Mouse (Mus musculus) layer of hippocampus, adult 9-10 months (tissue): ENCODE measurements around the gene Tef.

ENCODE experiments used
- DNase-seq: peaks from one replicate; pipeline ENCODE4 v3.0.0; 2022; ENCODE audit warnings: low spot score

Gene Tef

GRCm38 (mm10) chr15:81802001-81802890, at the start of gene Tef:
Tef (plus strand) TSS chr15:81802421.
- peak; percentile 95 for DNase-seq

DNA sequence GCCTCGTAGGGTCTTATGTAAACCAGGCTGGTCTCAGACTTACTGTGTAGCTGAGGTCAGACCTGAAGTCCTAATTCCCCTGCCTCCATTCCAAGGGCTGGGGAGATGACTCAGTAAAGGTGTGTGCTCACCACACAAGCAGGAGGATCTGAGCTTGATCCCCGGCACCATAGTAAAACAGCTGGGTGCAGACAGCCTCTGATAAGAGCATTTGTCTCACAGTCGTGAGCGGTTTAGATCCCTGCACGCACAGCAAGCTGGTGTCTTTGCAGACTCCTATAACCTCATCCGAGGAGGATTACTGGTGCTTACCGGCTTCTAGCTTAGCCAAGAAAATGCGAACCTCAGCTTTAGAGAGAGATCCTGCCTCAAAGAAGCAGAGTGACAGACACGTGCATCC, 48.6 kb upstream of the Tef start:
- no peak for DNase-seq

- no peak for DNase-seq
Observed at GRCm38 (mm10) chr15:81758701-81759100, 43.5 kb upstream of the Tef start.

DNA sequence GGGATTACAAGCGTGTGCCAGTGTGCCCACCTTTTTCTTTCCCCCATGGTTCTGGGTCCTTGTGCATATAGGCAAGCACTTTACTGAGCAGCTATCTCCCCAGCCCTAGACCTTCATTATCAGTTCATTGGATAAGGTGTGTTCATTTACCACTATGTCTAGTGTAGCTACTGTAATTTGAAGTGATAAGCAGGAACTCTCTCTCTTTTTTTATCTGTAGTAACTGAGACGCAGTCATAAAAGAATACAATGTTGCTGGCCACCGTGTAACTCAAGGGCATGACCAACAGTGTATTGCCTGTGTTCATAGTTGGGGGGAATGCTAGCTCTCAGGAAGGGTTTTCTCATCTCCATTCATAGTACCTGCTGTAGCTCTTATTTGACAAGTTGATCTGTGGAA, 42.7 kb upstream of the Tef start:
- DNase-seq: no peak

DNA sequence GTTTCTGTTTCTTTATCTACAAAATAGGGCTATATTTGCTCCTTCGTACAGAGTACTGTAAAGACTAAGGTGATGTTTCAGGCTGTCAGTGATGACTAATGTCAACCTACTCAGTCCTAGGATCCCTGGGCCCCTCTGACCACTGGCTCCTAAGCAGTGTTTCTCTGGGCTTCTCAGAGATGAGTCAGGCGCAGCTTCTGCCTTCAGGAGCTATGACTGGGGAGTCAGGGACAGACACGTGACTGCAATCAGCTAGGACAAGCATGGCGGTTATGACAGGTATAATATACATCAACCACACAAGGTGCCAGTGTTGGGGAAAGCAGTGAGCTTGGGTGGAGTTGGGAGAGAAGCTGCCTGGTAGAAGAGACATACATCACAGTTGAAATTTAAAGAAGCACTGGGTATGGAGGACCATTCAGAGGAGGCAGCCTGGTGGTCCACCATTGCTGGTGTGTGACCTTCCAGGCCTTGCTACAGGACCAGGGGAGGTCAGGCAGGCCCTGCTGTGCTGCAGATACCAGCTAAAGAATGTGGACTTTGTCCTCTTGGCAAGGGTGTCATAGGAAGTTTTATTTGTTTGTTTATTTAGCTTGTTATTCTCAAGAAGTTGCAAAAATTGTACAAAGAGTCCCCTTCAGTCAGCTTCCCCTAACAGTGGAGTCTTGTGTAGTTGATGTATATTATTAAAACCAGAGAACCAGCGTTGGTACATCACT, 41.7 kb upstream of the Tef start:
- no peak for DNase-seq

- no peak for DNase-seq
Observed at GRCm38 (mm10) chr15:81761381-81761780, 40.8 kb upstream of the Tef start.

GRCm38 (mm10) chr15:81761959-81762358, 40.3 kb upstream of the Tef start:
- DNase-seq: no peak

DNA sequence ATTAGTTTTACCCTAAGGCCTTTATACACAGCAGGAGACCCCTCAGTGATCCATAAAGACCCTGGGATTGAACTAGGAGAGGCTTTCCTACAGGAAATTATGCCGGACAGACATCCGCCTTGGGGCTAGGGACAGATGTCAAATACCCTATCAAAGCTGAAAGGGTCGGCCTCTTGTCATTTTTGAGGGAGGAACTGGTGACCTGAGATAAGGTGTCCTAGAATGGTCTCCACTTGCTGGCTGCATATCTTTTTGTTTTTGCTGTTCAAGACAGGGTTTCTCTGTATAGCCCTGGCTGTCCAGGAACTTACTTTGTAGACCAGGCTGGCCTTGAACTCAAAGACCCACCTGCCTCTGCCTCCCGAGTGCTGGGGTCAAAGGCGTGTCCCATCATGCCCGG, 37.6 kb upstream of the Tef start:
- DNase-seq: no peak

DNA sequence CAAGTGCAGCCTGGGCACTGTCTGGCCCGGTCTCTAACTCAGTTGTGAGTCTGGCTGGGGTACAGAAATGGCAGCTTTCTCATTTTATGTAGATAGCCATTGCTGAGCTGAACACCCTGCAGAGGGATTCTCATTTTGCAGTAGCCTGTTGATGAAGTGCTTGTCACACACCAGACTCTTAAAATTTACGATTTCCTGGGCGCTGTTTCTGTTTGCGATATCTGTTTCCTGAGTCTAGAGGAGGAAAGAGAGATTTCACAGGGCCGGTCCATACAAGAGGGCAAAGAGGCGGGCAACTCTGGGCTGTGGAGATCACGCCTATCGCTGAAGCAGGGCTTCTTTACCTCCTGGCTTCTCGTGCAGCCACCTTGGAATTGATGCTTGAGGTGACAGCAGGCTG, 36.6 kb upstream of the Tef start:
- DNase-seq: no peak

GRCm38 (mm10) chr15:81766439-81766838, 35.8 kb upstream of the Tef start:
- no peak for DNase-seq

- no peak for DNase-seq
Observed at GRCm38 (mm10) chr15:81769037-81769436, 33.2 kb upstream of the Tef start.

GRCm38 (mm10) chr15:81772431-81773120, 29.6 kb upstream of the Tef start:
- no peak for DNase-seq

DNA sequence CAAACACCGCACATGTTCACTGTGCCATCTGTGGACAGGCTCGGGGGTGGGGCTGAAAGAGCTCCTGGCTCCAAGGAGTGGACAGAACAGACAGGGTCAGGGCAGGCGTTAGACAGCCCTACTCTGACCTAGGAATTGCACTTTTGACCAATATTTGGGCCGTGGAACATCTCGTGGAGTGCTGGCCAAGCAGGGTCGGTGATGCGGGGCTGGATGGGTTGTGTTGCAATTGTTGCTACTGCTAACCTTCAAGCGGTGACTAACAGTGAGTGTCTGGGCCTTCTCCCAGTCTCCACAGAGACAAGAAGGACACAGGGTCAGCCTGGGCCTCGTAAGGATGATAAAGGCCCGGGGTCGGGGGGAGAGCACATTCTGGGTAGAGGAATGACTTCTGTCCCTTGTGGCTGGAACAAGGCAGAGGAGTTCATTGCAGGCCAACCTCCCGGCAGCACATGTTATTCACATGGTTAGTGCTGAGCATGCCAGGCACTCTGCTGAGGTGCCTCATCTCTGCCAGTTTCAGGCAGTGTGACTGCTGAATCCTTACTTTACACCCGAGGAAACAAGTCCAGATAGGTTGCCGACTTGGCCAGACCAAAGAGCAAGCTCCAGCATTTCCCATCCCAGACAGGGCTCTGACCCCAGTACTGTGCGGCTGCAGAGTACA, 27.6 kb upstream of the Tef start:
- DNase-seq: no peak

DNA sequence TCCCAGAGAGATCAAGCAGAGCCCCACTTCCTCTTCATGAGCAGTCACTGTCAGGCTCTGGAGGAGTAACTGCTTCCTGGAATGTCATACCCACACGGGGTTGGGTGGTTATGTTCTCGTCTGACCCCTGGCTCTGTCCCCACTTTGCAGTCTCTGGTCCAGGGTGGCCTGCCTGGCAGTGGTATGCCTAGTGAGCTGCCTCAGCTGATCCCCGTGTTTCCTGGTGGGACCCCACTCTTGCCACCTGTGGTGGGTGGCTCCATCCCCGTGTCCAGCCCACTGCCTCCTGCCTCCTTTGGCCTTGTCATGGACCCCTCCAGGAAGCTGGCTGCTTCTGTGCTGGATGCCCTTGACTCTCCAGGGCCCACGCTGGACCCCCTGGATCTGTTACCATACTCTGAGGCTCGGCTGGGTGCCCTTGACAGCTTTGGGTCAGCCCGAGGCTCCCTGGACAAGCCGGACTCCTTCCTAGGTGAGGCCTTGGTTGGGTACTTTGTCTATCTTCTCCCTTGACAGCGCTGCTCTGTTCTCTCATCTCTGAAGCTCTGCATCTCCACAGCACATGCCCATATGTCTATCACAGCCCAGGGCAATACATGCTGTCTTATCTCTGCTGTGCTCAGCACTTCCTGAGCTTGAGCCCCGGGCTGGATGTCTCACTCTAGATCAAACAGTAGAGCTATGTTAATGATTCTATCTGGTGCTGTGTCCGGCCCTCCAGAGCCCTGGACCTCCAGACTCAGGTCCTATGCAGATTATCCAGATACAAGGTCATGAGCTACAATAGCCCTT, 25.4 kb upstream of the Tef start:
- DNase-seq: no peak

DNA sequence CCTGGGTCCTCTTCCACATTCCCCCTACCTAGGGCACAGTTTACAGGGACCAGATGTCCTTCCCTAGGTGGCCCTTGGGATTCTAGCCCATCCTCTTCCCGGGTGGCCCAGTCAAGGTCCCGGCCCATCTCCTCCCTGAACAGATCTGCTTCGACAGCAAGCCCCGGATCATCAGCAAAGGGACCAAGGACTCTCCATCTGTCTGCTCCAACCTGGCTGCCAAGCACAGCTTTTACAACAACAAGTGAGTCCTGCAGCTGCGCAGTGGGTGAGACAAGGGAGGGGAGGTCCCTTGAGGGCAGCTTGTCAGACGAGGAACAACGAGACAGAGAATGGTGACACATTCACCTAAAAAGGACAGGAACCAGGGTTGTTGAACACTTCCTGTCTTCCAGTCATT, 20.4 kb upstream of the Tef start:
- DNase-seq: no peak

- DNase-seq: no peak
Observed at GRCm38 (mm10) chr15:81784762-81785161, 17.5 kb upstream of the Tef start.

- DNase-seq: no peak
Observed at GRCm38 (mm10) chr15:81785701-81786100, 16.5 kb upstream of the Tef start.

DNA sequence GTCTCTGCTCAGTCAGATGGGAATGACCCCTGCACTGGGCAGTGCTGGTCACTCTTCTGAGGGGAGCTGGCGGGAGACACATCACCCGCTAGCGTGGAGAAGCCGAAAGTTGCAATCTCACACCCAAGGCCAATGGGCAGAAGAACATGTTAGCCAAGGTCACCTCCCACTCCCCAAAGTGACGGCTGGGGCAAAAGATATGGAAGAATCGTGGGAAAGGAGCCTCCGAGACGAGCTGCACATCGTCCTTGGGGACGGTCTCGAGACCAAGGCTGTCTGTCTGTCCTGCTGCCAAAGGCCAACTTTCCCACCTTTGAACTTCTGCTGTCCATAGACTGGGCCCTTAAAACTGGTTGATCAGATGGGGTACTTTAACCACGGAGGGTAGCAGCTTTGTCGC, 14.7 kb upstream of the Tef start:
- DNase-seq: no peak

- no peak for DNase-seq
Observed at GRCm38 (mm10) chr15:81792444-81792843, 9.8 kb upstream of the Tef start.

GRCm38 (mm10) chr15:81796228-81796627, 6.0 kb upstream of the Tef start:
- DNase-seq: no peak

- DNase-seq: no peak
Observed at GRCm38 (mm10) chr15:81797861-81798260, 4.4 kb upstream of the Tef start.
